Mouse (Mus musculus) hindbrain, embryonic 16.5 days (tissue): ENCODE data around the gene Gkap1. TPM values are rescaled to one million over a fixed set of nuclear protein-coding genes. Genes with fewer than 3 reads are reported as not detected.

Experiments used
- ATAC-seq: fragments of 200-750 bp; cut with Nextera tagmentation; 2 replicates; pipeline ENCODE4 v1.8.0; 2017; ENCODE audit warnings: moderate TSS enrichment, moderate library complexity
- H3K27ac ChIP-seq: fragments of 300-500 bp; sonication (generic); 2 replicates; pipeline ENCODE4 v1.5.1; 2014; ENCODE audit warnings: low read depth, mild to moderate bottlenecking, control low read depth, low read length, moderate library complexity
- H3K27me3 ChIP-seq: fragments of 300-500 bp; sonication (generic); replicated peaks from 2 replicates; pipeline ENCODE4 v1.6.1; 2014; ENCODE audit warnings: low read length; ENCODE audit not compliant: control insufficient read depth, insufficient read depth
- H3K36me3 ChIP-seq: fragments of 300-500 bp; sonication (generic); 2 replicates; pipeline ENCODE4 v1.6.1; 2014; ENCODE audit warnings: mild to moderate bottlenecking, low read length, moderate library complexity, mixed read lengths; ENCODE audit not compliant: control insufficient read depth, insufficient read depth
- H3K4me1 ChIP-seq: fragments of 300-500 bp; sonication (generic); 2 replicates; pipeline ENCODE4 v1.6.1; 2014; ENCODE audit warnings: low read depth, low read length; ENCODE audit not compliant: control insufficient read depth, insufficient read depth
- H3K4me2 ChIP-seq: fragments of 300-500 bp; sonication (generic); 2 replicates; pipeline ENCODE4 v1.6.1; 2014; ENCODE audit warnings: mild to moderate bottlenecking, low read length, control low read depth, moderate library complexity
- H3K4me3 ChIP-seq: fragments of 300-500 bp; sonication (generic); 2 replicates; pipeline ENCODE4 v1.5.1; 2014; ENCODE audit warnings: mild to moderate bottlenecking, low read length, control low read depth, moderate library complexity
- H3K9ac ChIP-seq: fragments of 300-500 bp; sonication (generic); 2 replicates; pipeline ENCODE4 v1.6.1; 2014; ENCODE audit warnings: low read depth, mild to moderate bottlenecking, control low read depth, low read length, moderate library complexity
- H3K9me3 ChIP-seq: fragments of 300-500 bp; sonication (generic); 2 replicates; pipeline ENCODE4 v1.6.1; 2014; ENCODE audit warnings: mild to moderate bottlenecking, low read length, moderate library complexity; ENCODE audit not compliant: control insufficient read depth
- WGBS: fragments of 180-500 bp; shearing (Covaris S2); extraction: QIAGEN DNeasy Blood & Tissue Kit; methylation state at CpG from one replicate; pipeline ENCODE4 v1.1.7; 2014; 5-methylcytosine and 5-hydroxymethylcytosine counted together
- microRNA-seq: library from miRNA; unstranded; fragments of <30 nt; microRNA quantifications from one replicate; pipeline ENCODE4, GENCODE M21; 2017
- polyA plus RNA-seq: library from polyadenylated mRNA; unstranded; fragments of >200 nt; fragmentation: Nextera tagmentation; extraction: Ambion mirVana; gene quantifications from 2 replicates; pipeline ENCODE4 v1.2.1, GENCODE M21; 2015

The Gkap1 gene
- polyA plus RNA-seq, 1 experiment from 2014 or later = 22.8 TPM

DNA sequence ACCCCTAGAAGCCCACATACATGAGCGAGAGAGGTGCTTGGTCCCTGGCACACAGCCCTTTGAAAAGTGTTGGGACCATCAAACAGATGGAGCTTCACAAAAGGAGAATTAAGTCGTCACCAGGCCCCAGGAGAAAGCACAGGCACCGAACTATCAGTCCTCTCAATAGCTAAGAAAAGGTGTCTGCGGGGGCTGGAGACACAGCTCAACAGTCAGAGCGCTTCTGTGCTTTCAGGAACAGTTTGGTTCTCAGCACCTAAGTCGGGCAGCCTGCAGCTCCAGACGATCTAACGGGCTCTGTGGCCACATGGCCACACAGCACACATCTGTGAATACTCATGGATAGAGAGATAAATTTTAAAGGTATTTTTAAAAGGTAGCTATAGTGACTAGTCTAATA lies 89.2 kb downstream of the Gkap1 start:
- Histone ChIP-seq H3K9me3 (no peaks in the 10 kb centered on the region), H3K27me3 (no peaks in the 10 kb centered on the region), H3K4me3 (no peak overlapping the region), H3K27ac (no peak overlapping the region), H3K4me2 (no peak overlapping the region), H3K36me3 (peaks cover 8% of the 10 kb centered on the region), H3K4me1 (no peaks in the 10 kb centered on the region), H3K9ac (no peak overlapping the region)
- ATAC-seq = no peak
- WGBS = 77% methylated on average over 8 of the region's 8 CpGs

DNA sequence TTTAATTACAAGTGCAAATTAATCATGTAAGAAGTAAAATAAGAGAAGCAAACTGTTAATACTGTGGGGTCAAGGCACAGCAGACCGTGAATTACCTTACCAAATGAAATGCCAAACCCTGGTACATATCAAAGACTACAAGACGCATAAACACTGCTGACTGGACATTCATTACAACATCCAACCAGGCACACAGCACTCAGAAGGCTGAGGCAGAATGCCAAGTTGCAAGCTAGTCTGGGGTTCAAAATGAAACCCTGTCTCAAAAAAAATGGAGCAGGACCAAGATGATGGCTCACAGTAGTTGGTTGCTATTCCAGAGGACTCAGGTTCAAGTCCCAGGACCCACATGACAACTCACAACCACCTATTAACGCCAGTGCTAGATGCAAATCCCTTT lies 91.4 kb downstream of the Gkap1 start:
- Histone ChIP-seq H3K27me3 (no peaks in the 10 kb centered on the region), H3K9ac (no peak overlapping the region), H3K9me3 (no peaks in the 10 kb centered on the region), H3K4me2 (no peak overlapping the region), H3K4me1 (no peaks in the 10 kb centered on the region), H3K36me3 (peaks cover 4% of the 10 kb centered on the region; the same call in 1 of the 2 replicates), H3K4me3 (no peak overlapping the region), H3K27ac (no peak overlapping the region)
- WGBS = 88% methylated on average over 3 of the region's 3 CpGs
- no peak for ATAC-seq

Small RNAs within 50 kb of the gene (microRNA-seq; reads per million reads assigned to microRNA genes)
- gene Mir6369 = not detected

Other genes with a start within 250 kb of the Gkap1 start
- gene Klhl3, start 162.1 kb downstream of the Gkap1 start, polyA plus RNA-seq = 13.2 and 13.6 TPM in 2 replicates
- 27.7 and 33.3 TPM in 2 replicates for gene Hnrnpa0, start 147.1 kb downstream of the Gkap1 start, polyA plus RNA-seq
- 53.5 and 56.3 TPM in 2 replicates for gene Idnk, start 118.0 kb downstream of the Gkap1 start, polyA plus RNA-seq
- gene Ubqln1, start 60.0 kb downstream of the Gkap1 start, polyA plus RNA-seq = 129 and 142 TPM in 2 replicates
- 1.7 and 2.2 TPM in 2 replicates for gene Kif27, start 83.4 kb upstream of the Gkap1 start, polyA plus RNA-seq
- 22.1 and 23.7 TPM in 2 replicates for gene 2210016F16Rik, start 109.5 kb upstream of the Gkap1 start, polyA plus RNA-seq
- gene Rmi1, start 126.5 kb upstream of the Gkap1 start, polyA plus RNA-seq = 22.2 and 24.2 TPM in 2 replicates
- gene Hnrnpk, start 127.6 kb upstream of the Gkap1 start, polyA plus RNA-seq = 1,201 and 1,280 TPM in 2 replicates